16 mouse cellular contexts compared by ENCODE assay signal in the genomic region with DNA sequence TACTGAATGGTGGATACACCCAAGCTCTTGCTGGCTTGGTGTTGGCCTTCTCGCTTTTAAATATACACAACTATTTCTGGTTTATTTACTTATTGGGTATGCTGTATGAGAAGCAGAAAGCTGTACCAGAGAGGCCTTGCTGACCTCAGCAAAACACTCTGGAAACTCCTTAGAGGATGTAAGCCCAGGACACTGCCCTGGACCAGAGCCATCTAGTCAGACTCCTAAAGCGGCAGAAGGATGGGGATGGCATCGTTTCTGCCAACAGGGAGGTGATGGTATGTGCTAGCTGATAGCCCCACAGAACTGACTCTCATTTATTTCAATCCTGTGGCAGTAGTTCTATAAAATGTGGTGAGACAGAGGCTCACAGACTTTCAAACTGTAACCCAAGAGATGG.
"Had no signal": no experiment of that assay in that cellular context is flagged by ENCODE, and none has a peak within 500 bp of the region (broad histone marks: within the 10 kb centered on the region; RNA-seq: fewer than 3 reads in every experiment).

No protein-coding gene starts in this region.

- H3K36me3 ChIP-seq: liver, embryonic 13.5 days; liver, embryonic 15.5 days; lung, embryonic 15.5 days; midbrain, embryonic 13.5 days; midbrain, embryonic 15.5 days; stomach, embryonic 15.5 days had no signal

- H3K27ac ChIP-seq: liver, embryonic 13.5 days; liver, embryonic 15.5 days; lung, embryonic 15.5 days; macrophage; midbrain, embryonic 13.5 days; midbrain, embryonic 15.5 days; stomach, embryonic 15.5 days; stomach, postnatal 0 days had no signal

- DNase-seq: liver, embryonic 13.5 days; liver, postnatal 0 days; lung, adult 2 months; right cerebral cortex, postnatal 14 days; thymus, adult 2 months; thymus, postnatal 25 days; thymus, postnatal 4 days had no signal

- H3K9ac ChIP-seq: liver, embryonic 13.5 days; liver, embryonic 15.5 days; liver, postnatal 0 days; lung, embryonic 15.5 days; midbrain, embryonic 13.5 days; midbrain, embryonic 15.5 days; stomach, embryonic 15.5 days had no signal

- H3K4me3 ChIP-seq: liver, embryonic 13.5 days; liver, embryonic 15.5 days; lung, embryonic 15.5 days; megakaryocyte, embryonic 14.5 days; midbrain, embryonic 13.5 days; midbrain, embryonic 15.5 days; stomach, embryonic 15.5 days had no signal

- ATAC-seq: liver, postnatal 0 days; midbrain, embryonic 13.5 days; midbrain, embryonic 15.5 days had no signal

- H3K4me1 ChIP-seq: liver, embryonic 13.5 days; liver, embryonic 15.5 days had no signal

- H3K4me2 ChIP-seq: liver, embryonic 13.5 days; liver, embryonic 15.5 days; lung, embryonic 15.5 days; midbrain, embryonic 11.5 days; midbrain, embryonic 13.5 days; midbrain, embryonic 15.5 days; stomach, embryonic 15.5 days had no signal

- H3K27me3 ChIP-seq: liver, embryonic 13.5 days; liver, embryonic 15.5 days; lung, embryonic 15.5 days; megakaryocyte, embryonic 14.5 days; midbrain, embryonic 13.5 days; midbrain, embryonic 15.5 days; stomach, embryonic 15.5 days had no signal

- H3K9me3 ChIP-seq: liver, embryonic 13.5 days; liver, embryonic 15.5 days; lung, embryonic 15.5 days; megakaryocyte, embryonic 14.5 days; midbrain, embryonic 13.5 days; midbrain, embryonic 15.5 days; stomach, embryonic 15.5 days had no signal
